Mouse (Mus musculus) liver, postnatal 0 days (tissue): ENCODE measurements at regions not wholly inside any gene's neighbourhood (a gene's known extent, or its start where the extent isn't known, plus 50 kb on each side); places are given as distances from the start of the nearest gene placed in this dataset.

Source experiments
- CTCF ChIP-seq: sonication (generic); IDR thresholded peaks from 2 replicates; pipeline ENCODE4 v1.5.1; 2016; ENCODE audit warnings: antibody characterized with exemption, low read depth
- EP300 ChIP-seq: IDR thresholded peaks from 2 replicates; pipeline ENCODE4 v1.6.1; 2016; ENCODE audit warnings: antibody characterized with exemption, low read depth, mild to moderate bottlenecking

- TF ChIP-seq CTCF (no peak), EP300 (no peak)
These were observed 74.7 kb upstream of the Prok2 start for GRCm38 (mm10) chr6:99800919-99801318.
